Mouse (Mus musculus): ENCODE data around the gene Insig2.

DNA sequence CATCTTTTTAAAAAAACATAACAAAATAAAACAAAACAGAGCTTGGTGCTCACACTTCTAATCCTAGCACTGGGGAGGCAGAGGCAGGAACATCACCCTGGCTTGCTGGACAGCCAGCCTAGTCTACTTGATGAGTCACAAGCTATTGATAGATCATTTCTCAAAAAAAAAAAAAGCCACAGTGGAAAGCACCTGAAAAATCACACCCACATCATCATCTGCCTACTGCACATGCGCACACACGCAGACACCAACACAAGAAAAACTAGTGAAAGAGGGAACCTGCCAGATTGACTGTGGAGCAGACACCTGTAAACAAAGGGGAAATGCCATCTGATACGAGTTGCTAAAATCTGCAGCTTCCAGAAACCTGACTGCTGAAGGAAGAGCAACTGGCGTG is 54.9 kb downstream of the Insig2 start:
- TF ChIP-seq EP300 (optimal IDR thresholded peaks at IDR 0.05) (no peak), CTCF (IDR thresholded peaks at IDR 0.05; ENCODE audit: low read depth) (no peak)

Measured in stomach, postnatal 0 days (tissue).